Mouse (Mus musculus) skeletal muscle tissue, adult 2 months (tissue): Measurements from ENCODE around the gene Gm20662.

Source experiments
- DNase-seq: peaks from one replicate; pipeline ENCODE4 v3.0.0-alpha.2; 2012; ENCODE audit warnings: low read depth, low spot score

The Gm20662 gene

DNA sequence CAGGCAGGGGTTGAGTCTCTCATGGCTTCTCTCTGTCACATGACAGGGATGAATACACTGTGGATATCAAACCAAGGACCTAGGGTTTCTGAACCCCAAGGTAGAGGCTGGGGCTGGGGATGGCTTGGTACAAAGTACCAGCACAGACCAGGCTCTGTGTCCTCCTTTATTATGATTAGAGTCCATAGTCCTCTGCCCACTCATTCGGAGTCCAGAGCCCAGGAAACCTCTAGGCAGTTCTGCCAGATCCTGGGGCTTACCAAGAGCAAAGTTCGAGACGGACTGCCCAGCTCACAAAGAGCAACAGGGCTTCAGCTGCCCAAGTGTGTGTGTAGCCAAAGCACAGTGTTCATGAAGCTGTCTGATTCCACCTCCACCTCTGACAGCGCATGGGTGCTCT is 89.1 kb downstream of the Gm20662 start:
- no peak for DNase-seq

DNA sequence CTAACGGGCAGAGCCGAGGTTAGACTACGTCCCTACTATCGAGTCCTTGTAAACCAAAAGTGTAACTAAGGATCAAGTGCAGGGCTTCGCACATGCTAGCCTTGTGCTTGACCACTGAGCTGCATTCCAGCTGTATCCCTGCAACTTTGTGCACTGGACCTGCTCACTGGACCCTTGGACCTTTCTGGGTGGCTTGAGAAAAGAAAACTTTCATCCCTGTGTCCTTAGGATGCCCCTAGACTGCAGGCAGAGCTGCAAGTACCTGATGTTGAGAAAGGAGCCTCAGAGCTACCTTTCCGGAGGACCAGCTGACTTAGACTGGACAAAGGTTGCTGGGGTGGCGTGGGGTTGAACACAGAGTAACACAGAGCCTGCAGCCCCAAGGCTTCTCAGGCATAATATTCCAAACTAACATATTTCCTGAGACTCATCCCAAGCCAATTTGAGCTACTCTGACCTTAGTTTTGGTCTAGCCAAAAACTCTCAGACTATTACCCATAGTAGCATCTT is 94.5 kb downstream of the Gm20662 start:
- DNase-seq: no peak

DNA sequence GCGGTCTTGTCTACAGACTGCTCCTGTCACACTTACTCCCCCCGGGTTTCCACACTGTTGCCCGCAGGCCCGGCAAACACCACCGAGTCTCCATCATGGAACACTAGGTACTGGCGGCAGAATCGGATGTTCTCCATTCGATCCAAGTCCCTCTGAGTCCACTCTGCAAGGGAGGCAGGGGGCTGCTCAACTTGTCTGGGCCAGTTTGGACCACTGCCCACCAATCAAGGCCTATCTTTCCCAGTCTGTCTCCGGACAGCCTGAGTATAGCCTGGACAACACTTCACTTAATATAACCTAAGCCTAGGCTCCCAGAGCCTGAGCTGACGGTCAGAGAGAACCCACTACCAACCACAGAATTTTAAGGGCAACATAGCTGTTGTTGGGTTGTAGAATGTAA is 97.4 kb downstream of the Gm20662 start:
- DNase-seq: no peak

DNA sequence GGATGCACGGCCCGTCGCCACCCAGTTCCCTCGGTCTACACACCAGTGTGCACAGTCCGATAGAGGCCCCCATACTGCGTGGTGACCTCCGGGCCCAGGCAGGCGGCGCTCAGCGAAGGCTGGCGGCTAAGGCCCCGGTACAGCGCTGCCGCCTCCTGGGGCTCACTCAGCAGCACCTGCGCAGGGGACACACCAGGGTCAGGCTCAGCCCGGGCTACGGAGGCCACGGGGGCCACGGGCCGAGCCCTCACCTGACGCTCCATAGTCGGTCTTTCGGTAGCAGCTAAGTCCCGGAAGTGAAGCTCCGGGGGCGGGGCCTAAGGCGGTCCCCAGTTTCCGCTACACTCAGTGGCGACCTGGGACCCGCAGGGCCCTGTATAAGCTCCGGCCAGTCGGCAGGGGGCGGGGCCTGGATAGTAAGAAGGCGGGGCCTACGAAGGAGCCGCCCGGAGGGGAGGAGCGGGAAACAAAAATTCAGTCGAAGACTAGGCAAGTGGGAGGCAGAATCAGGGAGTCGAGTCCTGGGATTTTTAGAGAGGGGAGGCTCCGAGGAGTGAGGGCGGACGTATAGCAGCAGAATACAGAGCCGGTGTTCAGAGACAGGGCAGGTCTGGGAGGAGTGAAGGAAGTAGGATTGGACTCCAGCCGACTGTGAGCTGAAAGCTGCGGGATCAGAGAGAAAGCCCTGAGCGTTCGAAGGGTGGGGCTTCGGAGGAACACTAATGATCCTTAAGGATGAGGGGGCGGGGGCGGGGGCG is 98.2 kb downstream of the Gm20662 start, which contains the start of gene Apeh:
TSS of gene Apeh (minus strand) at position 423 of the 758 bp plus-strand sequence.
- DNase-seq: peak; percentile 93
